Mouse (Mus musculus) lung, postnatal 36 days (tissue): Measurements from ENCODE around the gene Rassf5.

Source experiments
- DNase-seq: peaks from one replicate; pipeline ENCODE4 v3.0.0; 2022; ENCODE audit warnings: mixed read lengths

The Rassf5 gene

GRCm38 (mm10) chr1:131135960-131136629 lies 109.0 kb downstream of the Rassf5 start:
- DNase-seq, result no peak

- DNase-seq, result peak; percentile 58
These were observed 110.0 kb downstream of the Rassf5 start for GRCm38 (mm10) chr1:131134942-131135522.

- no peak for DNase-seq
These were observed 110.8 kb downstream of the Rassf5 start for GRCm38 (mm10) chr1:131134231-131134630.
